Mouse (Mus musculus) forebrain, embryonic 14.5 days (tissue): ENCODE results near the gene Adgrl1. TPM values are rescaled to one million over a fixed set of nuclear protein-coding genes. Genes with fewer than 3 reads are reported as not detected.

Source experiments
- ATAC-seq: fragments of 200-750 bp; cut with Nextera tagmentation; 2 replicates; pipeline ENCODE4 v1.8.0; 2017; ENCODE audit warnings: mild to moderate bottlenecking, moderate library complexity
- DNase-seq: peaks from one replicate; pipeline ENCODE4 v3.0.0-alpha.2; 2015; ENCODE audit warnings: low spot score
- H3K27ac ChIP-seq: fragments of 300-500 bp; sonication (generic); 2 replicates; pipeline ENCODE4 v1.5.1; 2014; ENCODE audit warnings: low read depth, mild to moderate bottlenecking, control low read depth, low read length, moderate library complexity
- H3K27me3 ChIP-seq: fragments of 300-500 bp; sonication (generic); replicated peaks from 2 replicates; pipeline ENCODE4 v1.6.1; 2014; ENCODE audit warnings: low read length, control low read depth, mixed read lengths; ENCODE audit not compliant: control insufficient read depth, insufficient read depth
- H3K36me3 ChIP-seq: fragments of 300-500 bp; sonication (generic); 2 replicates; pipeline ENCODE4 v1.6.1; 2014; ENCODE audit warnings: low read length, control low read depth; ENCODE audit not compliant: control insufficient read depth, insufficient read depth
- H3K4me1 ChIP-seq: fragments of 300-500 bp; sonication (generic); 2 replicates; pipeline ENCODE4 v1.6.1; 2014; ENCODE audit warnings: antibody characterized with exemption, low read length, control low read depth; ENCODE audit not compliant: control insufficient read depth, insufficient read depth
- H3K4me2 ChIP-seq: fragments of 300-500 bp; sonication (generic); 2 replicates; pipeline ENCODE4 v1.6.1; 2014; ENCODE audit warnings: mild to moderate bottlenecking, control low read depth, low read length
- H3K4me3 ChIP-seq: fragments of 300-500 bp; sonication (generic); 2 replicates; pipeline ENCODE4 v1.5.1; 2014; ENCODE audit warnings: low read depth, low read length, control low read depth
- H3K9ac ChIP-seq: fragments of 300-500 bp; sonication (generic); 2 replicates; pipeline ENCODE4 v1.6.1; 2014; ENCODE audit warnings: mild to moderate bottlenecking, low read length, control low read depth, moderate library complexity
- H3K9me3 ChIP-seq: fragments of 300-500 bp; sonication (generic); replicated peaks from 2 replicates; pipeline ENCODE4 v1.6.1; 2016; ENCODE audit warnings: low read length, control low read depth, mixed read lengths; ENCODE audit not compliant: control insufficient read depth
- WGBS: fragments of 180-500 bp; shearing (Covaris S2); extraction: QIAGEN DNeasy Blood & Tissue Kit; methylation state at CpG from one replicate; pipeline ENCODE4 v1.1.7; 2014; 5-methylcytosine and 5-hydroxymethylcytosine counted together
- polyA plus RNA-seq: library from polyadenylated mRNA; unstranded; fragments of >200 nt; fragmentation: Nextera tagmentation; extraction: Ambion mirVana; gene quantifications from 2 replicates; pipeline ENCODE4 v1.2.1, GENCODE M21; 2014

The Adgrl1 gene
- polyA plus RNA-seq, 1 experiment from 2014 or later = 44.4 TPM

GRCm38 (mm10) chr8:83934222-83934621, 34.3 kb downstream of the Adgrl1 start:
- Histone ChIP-seq H3K4me3 (no peak overlapping the region), H3K9ac (no peak overlapping the region), H3K9me3 (no peaks in the 10 kb centered on the region), H3K27ac (no peak overlapping the region), H3K36me3 (peaks cover 100% of the 10 kb centered on the region), H3K4me2 (no peak overlapping the region), H3K27me3 (no peaks in the 10 kb centered on the region), H3K4me1 (no peaks in the 10 kb centered on the region)
- 78% methylated on average over 5 of the region's 5 CpGs for WGBS
- ATAC-seq (no peak), DNase-seq (no peak)

DNA sequence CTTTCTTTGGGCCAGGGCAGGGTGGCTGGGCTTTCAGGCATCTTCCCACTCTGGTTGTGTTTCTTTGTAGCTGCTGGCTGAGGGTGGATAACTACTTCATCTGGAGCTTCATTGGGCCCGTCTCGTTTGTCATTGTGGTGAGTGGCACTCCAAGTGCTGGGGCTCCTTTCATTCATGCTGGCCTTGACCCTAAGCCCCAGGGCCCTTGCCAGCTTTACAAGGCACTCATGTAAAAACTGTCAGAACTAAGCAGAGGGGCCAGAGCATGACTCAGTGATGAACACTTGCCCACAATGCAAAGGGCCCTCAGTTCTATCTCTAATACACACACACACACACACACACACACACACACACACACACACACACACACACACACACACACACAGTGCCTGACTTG, 35.1 kb downstream of the Adgrl1 start:
- H3K4me2 ChIP-seq = no peak overlapping the region
- no peak overlapping the region for H3K4me3 ChIP-seq
- H3K36me3 ChIP-seq = peaks cover 100% of the 10 kb centered on the region
- H3K9me3 ChIP-seq = no peaks in the 10 kb centered on the region
- ATAC-seq (no peak), DNase-seq (no peak)
- no peak overlapping the region for H3K9ac ChIP-seq
- no peaks in the 10 kb centered on the region for H3K4me1 ChIP-seq
- 82% methylated on average over 2 of the region's 2 CpGs for WGBS
- H3K27me3 ChIP-seq = no peaks in the 10 kb centered on the region
- H3K27ac ChIP-seq = no peak overlapping the region

- no peaks in the 10 kb centered on the region for H3K9me3 ChIP-seq
- no peak overlapping the region for H3K4me3 ChIP-seq
- H3K27me3 ChIP-seq = no peaks in the 10 kb centered on the region
- H3K4me2 ChIP-seq = no peak overlapping the region
- H3K9ac ChIP-seq = no peak overlapping the region
- DNase-seq (no peak), ATAC-seq (no peak)
- peaks cover 100% of the 10 kb centered on the region for H3K36me3 ChIP-seq
- 91% methylated on average over 8 of the region's 8 CpGs for WGBS
- H3K4me1 ChIP-seq = no peaks in the 10 kb centered on the region
- H3K27ac ChIP-seq = no peak overlapping the region
These were observed 35.5 kb downstream of the Adgrl1 start for GRCm38 (mm10) chr8:83935435-83935834.

DNA sequence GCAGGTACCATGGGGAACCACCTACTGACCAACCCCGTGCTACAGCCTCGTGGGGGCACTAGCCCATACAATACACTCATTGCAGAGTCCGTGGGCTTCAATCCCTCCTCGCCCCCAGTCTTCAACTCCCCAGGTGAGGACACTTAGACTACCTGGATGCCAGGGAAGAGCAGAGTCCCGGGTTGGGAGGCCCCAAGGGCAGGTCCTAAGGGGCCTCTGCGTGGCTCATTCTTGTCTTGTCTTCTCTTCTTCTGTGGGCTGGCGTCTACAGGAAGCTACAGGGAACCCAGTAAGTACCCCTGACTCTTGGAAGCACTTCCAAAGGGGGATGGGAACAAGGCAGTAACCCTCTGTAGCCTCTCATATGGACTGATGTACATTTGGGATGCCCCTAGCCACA, 37.7 kb downstream of the Adgrl1 start:
- H3K4me1 ChIP-seq = no peaks in the 10 kb centered on the region
- no peak overlapping the region for H3K4me3 ChIP-seq
- DNase-seq (no peak), ATAC-seq (no peak)
- 89% methylated on average over 7 of the region's 7 CpGs for WGBS
- peaks cover 78% of the 10 kb centered on the region for H3K36me3 ChIP-seq
- H3K4me2 ChIP-seq = no peak overlapping the region
- H3K9ac ChIP-seq = no peak overlapping the region
- H3K27ac ChIP-seq = no peak overlapping the region
- H3K27me3 ChIP-seq = no peaks in the 10 kb centered on the region
- H3K9me3 ChIP-seq = no peaks in the 10 kb centered on the region

DNA sequence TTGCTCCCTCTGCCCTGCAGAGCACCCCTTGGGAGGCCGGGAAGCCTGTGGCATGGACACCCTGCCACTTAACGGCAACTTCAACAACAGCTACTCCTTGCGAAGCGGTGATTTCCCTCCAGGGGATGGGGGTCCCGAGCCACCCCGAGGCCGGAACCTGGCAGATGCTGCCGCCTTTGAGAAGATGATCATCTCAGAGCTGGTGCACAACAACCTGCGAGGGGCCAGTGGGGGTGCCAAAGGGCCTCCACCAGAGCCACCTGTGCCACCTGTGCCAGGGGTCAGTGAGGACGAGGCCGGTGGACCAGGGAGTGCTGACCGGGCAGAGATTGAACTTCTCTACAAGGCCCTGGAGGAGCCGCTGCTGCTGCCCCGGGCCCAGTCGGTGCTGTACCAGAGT, 38.4 kb downstream of the Adgrl1 start:
- no peak for ATAC-seq
- Histone ChIP-seq H3K36me3 (peaks cover 71% of the 10 kb centered on the region), H3K27me3 (no peaks in the 10 kb centered on the region), H3K4me1 (no peaks in the 10 kb centered on the region), H3K4me3 (no peak overlapping the region), H3K9me3 (no peaks in the 10 kb centered on the region), H3K4me2 (no peak overlapping the region), H3K27ac (no peak overlapping the region), H3K9ac (no peak overlapping the region)
- WGBS = 94% methylated on average over 15 of the region's 15 CpGs
- DNase-seq = no peak

DNA sequence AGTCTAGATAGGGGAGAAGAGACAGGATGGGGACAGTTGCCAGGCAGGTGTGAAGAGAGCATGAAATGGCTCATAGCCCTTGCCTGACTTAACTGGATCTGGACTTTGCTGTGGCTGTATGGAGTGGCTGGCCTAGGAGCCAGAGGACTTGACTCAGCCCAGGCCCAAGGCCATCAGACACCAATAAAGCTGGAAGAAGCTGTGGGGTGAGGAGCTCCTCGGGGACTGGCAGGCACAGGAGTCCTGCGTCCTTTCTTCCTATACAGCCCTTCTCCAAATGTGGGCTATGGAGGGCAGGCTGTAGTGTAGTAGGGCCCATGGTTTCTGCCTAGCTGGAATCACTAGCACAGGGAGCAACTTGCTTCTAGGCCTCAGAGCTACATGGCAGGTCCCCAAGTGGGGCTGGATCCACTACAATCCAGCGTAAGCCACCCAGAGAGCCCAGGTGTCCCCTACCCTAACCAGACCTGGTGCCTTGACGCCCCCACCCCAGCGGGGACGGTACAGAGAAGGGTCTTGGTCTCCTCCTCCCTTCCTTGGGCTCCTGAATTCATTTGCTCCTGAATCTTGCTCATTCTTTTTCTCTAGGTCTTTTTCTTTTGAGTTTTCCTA, 41.3 kb downstream of the Adgrl1 start:
- 82% methylated on average over 6 of the region's 6 CpGs for WGBS

DNA sequence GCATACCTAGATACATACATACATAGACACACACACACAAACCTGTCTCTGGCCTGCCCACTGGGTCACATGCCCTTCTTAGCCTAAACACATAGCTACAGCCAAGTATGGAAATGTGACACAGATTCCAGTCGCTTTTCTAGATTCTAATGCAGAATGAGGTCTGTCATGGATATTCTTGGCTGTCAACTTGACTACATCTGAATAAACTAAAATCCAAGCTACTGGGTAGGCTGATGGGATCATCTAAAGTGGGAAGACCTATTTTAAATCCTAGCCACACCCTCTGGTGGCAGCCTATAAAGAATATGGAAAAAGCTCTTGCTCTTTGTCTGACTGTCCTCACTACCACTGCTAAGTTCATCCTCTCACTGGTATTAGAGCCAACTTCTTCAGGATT, 42.5 kb downstream of the Adgrl1 start:
- Histone ChIP-seq H3K9me3 (no peaks in the 10 kb centered on the region), H3K4me2 (no peak overlapping the region), H3K27ac (no peak overlapping the region), H3K9ac (no peak overlapping the region), H3K4me1 (no peaks in the 10 kb centered on the region), H3K36me3 (peaks cover 30% of the 10 kb centered on the region), H3K27me3 (no peaks in the 10 kb centered on the region), H3K4me3 (no peak overlapping the region)
- DNase-seq (no peak), ATAC-seq (no peak)
- WGBS = 79% methylated on average over 1 of the region's 1 CpGs

More for the DNA sequence above, 41.3 kb downstream of the Adgrl1 start:
- H3K4me1 ChIP-seq = no peaks in the 10 kb centered on the region
- no peak overlapping the region for H3K4me3 ChIP-seq
- H3K36me3 ChIP-seq = peaks cover 42% of the 10 kb centered on the region
- H3K9ac ChIP-seq = no peak overlapping the region
- no peaks in the 10 kb centered on the region for H3K27me3 ChIP-seq
- no peak overlapping the region for H3K4me2 ChIP-seq
- ATAC-seq (no peak), DNase-seq (no peak)
- H3K27ac ChIP-seq = no peak overlapping the region
- H3K9me3 ChIP-seq = no peaks in the 10 kb centered on the region

DNA sequence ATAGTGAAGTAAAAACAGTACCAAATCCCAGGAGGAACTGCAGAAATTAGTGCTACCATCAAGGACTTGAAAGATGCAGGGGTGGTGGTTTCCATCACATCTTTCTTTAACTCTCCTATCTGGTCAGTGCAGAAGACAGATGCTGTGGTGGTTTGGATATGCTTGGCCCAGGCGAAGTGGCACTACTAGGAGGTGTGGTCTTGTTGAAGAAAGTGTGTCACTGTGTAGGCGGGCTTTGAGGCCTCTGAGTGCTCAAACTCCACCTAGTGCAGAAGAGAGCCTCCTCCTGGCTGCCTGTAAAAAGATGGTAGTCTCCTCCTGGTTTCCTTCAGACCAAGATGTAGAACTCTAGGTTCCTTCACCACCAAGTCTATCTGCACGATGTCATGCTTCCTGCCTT, 45.6 kb downstream of the Adgrl1 start:
- no peaks in the 10 kb centered on the region for H3K9me3 ChIP-seq
- H3K27me3 ChIP-seq = no peaks in the 10 kb centered on the region
- no peaks in the 10 kb centered on the region for H3K4me1 ChIP-seq
- H3K36me3 ChIP-seq = no peaks in the 10 kb centered on the region
- no peak overlapping the region for H3K4me3 ChIP-seq
- DNase-seq = no peak
- no peak overlapping the region for H3K4me2 ChIP-seq
- no peak overlapping the region for H3K9ac ChIP-seq
- H3K27ac ChIP-seq = no peak overlapping the region
- no peak for ATAC-seq
- 76% methylated on average over 3 of the region's 3 CpGs for WGBS

GRCm38 (mm10) chr8:83954749-83955105, 54.8 kb downstream of the Adgrl1 start:
- no peaks in the 10 kb centered on the region for H3K9me3 ChIP-seq
- no peak for DNase-seq
- H3K9ac ChIP-seq = peak overlapping the region; percentile 54
- peak overlapping the region; percentile 60 for H3K4me3 ChIP-seq
- ATAC-seq = no peak
- no peaks in the 10 kb centered on the region for H3K27me3 ChIP-seq
- no peaks in the 10 kb centered on the region for H3K36me3 ChIP-seq
- WGBS = 1% methylated on average over 14 of the region's 14 CpGs
- no peak overlapping the region; the same call in 1 of the 2 replicates for H3K27ac ChIP-seq
- peaks cover 8% of the 10 kb centered on the region for H3K4me1 ChIP-seq
- peak overlapping the region; percentile 55 for H3K4me2 ChIP-seq
